Mouse (Mus musculus) brain, embryonic 14.5 days (tissue): ENCODE measurements around the gene Gm7137. TPM values are rescaled to one million over a fixed set of nuclear protein-coding genes. Genes with fewer than 3 reads are reported as not detected.
"Not testable (repeated sequence)": the region's sequence is repeated elsewhere in the genome, so short reads cannot be mapped to it uniquely, and the experiment has no call there.

ENCODE experiments used
- DNase-seq: peaks from one replicate; pipeline ENCODE4 v3.0.0-alpha.2; 2011; ENCODE audit warnings: low read depth
- CTCF ChIP-seq: fragments of 200-500 bp; IDR thresholded peaks from 2 replicates; pipeline ENCODE4 v1.5.1; 2012; ENCODE audit warnings: inconsistent platforms, mild to moderate bottlenecking, moderate library complexity, borderline replicate concordance; ENCODE audit not compliant: insufficient read depth, insufficient read length; ENCODE audit errors: extremely low read depth
- POLR2A ChIP-seq: fragments of 200-500 bp; IDR thresholded peaks from 2 replicates; pipeline ENCODE4 v1.6.1; 2012; ENCODE audit warnings: mild to moderate bottlenecking, inconsistent platforms, borderline replicate concordance; ENCODE audit not compliant: poor library complexity, insufficient read depth, insufficient read length, severe bottlenecking; ENCODE audit errors: extremely low read depth
- polyA plus RNA-seq: library from polyadenylated mRNA; depleted of rRNA; stranded (reverse); fragments of >200 nt; gene quantifications from 2 replicates; pipeline ENCODE4 v1.2.3, GENCODE M21; 2012; rRNA removed

Gene Gm7137
- polyA plus RNA-seq, result not detected in 2 replicates

DNA sequence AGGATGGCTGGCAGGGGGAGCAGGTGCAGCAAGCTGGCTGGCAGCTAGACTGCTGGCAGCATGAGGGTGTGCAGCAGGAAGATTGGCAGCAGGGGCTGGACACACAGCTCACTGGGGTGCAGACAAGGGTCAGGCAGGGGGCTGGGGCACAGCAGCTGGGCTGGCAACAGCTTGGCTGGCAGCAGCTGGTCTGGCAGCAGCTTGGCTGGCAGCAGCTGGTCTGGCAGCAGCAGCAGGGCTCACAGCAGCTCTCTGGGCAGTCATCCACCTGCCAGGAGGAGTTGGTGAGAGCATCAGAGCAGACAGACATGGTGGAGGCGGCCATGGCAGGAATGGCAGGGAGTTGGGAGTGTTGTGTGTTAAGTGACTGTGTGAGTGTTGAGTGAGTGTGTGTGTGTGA, at the start of gene Gm7137:
Gm7137 (minus strand) TSS at position 325 of the 400 bp plus-strand sequence.
- DNase-seq, result peak; percentile 36

DNA sequence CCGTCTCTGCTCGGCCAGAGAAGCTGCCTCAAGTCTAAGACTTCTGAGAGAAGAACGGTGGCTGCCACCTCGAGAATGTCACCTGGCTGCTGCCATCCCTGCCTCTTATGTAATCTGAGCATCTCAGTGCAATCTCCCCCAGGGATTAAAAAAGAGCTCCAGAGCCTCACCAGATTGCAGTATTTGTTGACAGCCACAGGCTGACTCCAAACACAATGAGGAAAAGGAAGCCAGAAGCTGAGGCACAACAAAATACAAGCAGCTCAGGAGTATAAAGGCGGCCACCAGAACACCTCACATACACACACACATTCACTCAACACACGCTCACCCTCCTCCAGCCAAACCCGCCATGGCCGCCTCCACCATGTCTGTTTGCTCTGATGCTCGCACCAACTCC, 47.6 kb upstream of the Gm7137 start, which contains the start of gene Krtap10-10:
Krtap10-10 (plus strand) TSS at position 301 of the 400 bp plus-strand sequence.
- no peak for DNase-seq
- no peak for TF ChIP-seq POLR2A
- no peak for TF ChIP-seq CTCF

GRCm38 (mm10) chr10:77826951-77827350, 39.0 kb upstream of the Gm7137 start, which contains the start of gene Krtap10-4:
Gene Krtap10-4, minus strand, starts transcription at chr10:77827095.
- no peak for DNase-seq
- TF ChIP-seq CTCF (no peak), POLR2A (no peak)

DNA sequence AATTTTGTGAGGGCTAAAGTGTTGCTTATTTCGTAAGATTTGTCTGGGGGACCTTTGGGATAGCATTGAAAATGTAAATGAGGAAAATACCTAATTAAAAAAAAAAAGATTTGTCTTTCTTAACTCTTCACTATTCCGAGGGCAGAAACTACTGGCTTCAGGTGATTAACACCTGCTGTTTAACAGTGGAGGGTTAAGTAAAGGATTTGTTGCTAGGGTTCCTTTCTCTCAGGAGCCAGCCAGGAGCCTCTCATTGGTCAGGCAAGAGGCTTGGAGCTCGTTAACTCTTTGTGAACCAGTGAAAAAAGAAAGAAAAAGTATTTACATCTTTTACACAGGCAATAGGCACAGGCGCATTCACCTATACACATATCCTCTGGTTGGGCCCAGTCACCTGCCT, 31.2 kb upstream of the Gm7137 start:
- TF ChIP-seq POLR2A (no peak), CTCF (no peak)
- DNase-seq, result peak; percentile 41

DNA sequence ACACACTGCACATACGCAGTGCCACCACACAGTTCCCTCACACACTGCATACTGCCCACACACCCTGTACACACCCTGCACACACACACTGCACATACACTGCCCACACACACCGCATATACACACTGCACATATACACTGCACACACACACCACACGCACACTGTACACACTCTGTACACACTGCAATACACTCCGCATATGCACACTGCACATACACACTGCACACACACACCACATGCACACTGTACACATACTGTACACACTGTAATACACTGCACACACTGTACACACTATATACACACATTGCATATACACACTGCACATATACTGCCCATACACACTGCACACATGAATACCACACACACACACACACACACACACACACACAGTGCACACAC, 30.5 kb upstream of the Gm7137 start:
- no peak for TF ChIP-seq POLR2A
- TF ChIP-seq CTCF, result no peak
- no peak for DNase-seq

DNA sequence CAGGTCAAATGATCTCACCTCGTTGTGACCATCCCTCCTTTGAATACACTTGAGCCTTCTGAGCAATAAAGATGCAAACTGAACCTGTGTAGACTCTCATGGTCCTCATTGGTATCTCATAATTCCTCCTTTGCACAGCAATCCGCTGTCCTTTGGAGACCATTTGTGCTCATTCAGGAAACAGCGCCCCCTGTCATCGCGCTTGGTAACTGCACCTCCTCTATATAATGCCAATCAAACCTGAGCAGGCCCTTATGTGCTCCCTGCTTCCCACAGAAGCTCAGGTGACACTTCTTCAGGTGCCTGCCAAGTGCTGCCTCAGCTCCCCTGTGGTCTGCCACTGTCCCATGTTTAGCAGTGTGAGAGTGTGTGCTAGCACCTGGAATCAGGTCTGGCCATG, 27.5 kb upstream of the Gm7137 start:
- TF ChIP-seq CTCF (peak; percentile 66), POLR2A (no peak)
- DNase-seq, result no peak

- DNase-seq, result no peak
- no peak for TF ChIP-seq POLR2A
- TF ChIP-seq CTCF, result no peak
These were observed 26.4 kb upstream of the Gm7137 start, which contains the start of gene Gm2696 for GRCm38 (mm10) chr10:77814382-77814781. Gene Gm2696, plus strand, starts transcription at chr10:77814682.

- no peak for DNase-seq
- TF ChIP-seq CTCF (no peak), POLR2A (no peak)
These were observed 23.7 kb upstream of the Gm7137 start, which contains the start of gene Gm9507 for GRCm38 (mm10) chr10:77811743-77812142. Gene Gm9507, minus strand, starts transcription at chr10:77811843.

DNA sequence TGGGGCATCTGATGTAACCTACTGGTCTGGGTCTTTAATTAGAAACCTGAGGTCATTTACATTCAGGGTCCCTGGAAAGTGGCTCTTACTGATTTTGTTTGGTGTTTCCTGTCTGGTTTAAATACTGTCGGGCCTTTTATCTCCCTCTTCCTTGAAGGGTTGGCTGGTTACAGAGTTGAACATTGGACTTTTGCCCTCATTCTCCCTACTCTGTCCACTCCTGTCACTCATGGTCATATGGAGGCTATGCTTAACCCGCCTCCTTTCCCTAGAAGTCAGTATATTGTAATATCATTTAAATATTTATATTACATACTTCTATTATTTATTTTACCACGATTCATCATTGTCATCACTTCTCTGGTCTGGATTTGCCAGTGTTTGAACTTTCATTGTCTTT, 16.1 kb upstream of the Gm7137 start:
- no peak for DNase-seq

GRCm38 (mm10) chr10:77798921-77799508, 11.0 kb upstream of the Gm7137 start, which contains the start of gene Gm19668:
Gene Gm19668, minus strand, starts transcription at chr10:77799133.
- DNase-seq, result no peak
- TF ChIP-seq POLR2A (no peak), CTCF (no peak)

More for the DNA sequence above, 16.1 kb upstream of the Gm7137 start:
- TF ChIP-seq POLR2A (no peak), CTCF (no peak)

- DNase-seq, result peak; percentile 54
These were observed 10.3 kb upstream of the Gm7137 start for GRCm38 (mm10) chr10:77798164-77798920.

GRCm38 (mm10) chr10:77797677-77798076, 9.7 kb upstream of the Gm7137 start:
- TF ChIP-seq POLR2A (no peak), CTCF (no peak)
- peak; percentile 29 for DNase-seq

DNA sequence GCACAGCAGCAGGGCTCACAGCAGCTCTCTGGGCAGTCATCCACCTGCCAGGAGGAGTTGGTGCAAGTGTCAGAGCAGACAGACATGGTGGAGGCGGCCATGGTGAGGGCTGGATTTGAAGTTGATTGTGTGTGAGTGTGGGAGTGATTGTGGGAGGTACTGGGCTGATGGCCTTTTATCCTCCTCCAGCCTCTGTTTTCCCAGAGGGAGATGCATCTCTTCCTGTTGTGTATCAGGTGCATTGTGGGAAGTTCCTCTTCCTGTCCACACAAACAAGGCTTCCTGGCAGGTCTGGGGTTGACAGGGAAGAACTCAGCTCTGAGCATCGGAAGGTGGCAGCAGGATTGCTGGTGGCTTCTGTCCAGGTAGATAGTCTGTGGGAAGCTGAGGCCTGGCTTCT, 7.0 kb upstream of the Gm7137 start, which contains the start of gene Gm9639:
Gm9639 (minus strand) TSS at position 101 of the 400 bp plus-strand sequence.
- no peak for DNase-seq
- TF ChIP-seq CTCF (no peak), POLR2A (no peak)

- TF ChIP-seq POLR2A, result no peak
- no peak for DNase-seq
These were observed 621 bp upstream of the Gm7137 start for GRCm38 (mm10) chr10:77788621-77789020.

DNA sequence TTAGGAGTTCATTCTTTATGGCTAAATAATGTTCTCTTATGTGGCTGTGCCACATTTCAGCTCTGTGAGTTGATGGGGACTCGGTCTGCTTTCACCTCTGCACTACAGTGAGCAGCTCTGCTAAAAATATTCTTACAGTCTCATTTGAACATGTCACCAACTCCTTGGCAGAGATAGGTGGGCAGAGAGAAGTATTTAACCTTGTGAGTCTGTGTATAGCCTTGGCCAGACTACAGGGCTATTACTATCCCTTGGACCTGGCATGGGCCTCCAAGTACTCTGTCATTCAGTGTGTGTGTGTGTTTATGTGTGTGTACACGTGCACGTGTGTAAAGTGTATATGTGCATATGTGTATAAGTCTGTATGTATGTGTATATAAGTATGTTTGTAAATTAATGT, 4.6 kb downstream of the Gm7137 start:
- not testable (repeated sequence) for DNase-seq

GRCm38 (mm10) chr10:77782442-77782841, 5.6 kb downstream of the Gm7137 start, which contains the start of gene Gm3250:
Gene Gm3250, minus strand, starts transcription at chr10:77782542.
- DNase-seq, result not testable (repeated sequence)

DNA sequence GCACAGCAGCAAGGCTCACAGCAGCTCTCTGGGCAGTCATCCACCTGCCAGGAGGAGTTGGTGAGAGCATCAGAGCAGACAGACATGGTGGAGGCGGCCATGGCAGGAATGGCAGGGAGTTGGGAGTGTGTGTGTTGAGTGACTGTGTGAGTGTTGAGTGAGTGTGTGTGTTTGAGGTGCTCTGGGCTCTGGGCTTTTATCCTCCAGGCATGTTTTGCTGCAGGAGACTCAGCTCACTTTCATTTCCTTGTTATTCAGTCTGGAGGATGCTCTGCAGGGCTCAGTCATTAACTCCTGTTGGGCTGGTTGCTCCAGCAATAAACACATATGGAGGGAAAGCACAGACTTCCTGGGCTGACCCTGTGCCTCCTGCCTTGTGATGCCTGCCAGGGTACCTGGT, 11.2 kb downstream of the Gm7137 start, which contains the start of gene Gm7138:
Gm7138 (minus strand) TSS at position 101 of the 400 bp plus-strand sequence.
- DNase-seq, result not testable (repeated sequence)

DNA sequence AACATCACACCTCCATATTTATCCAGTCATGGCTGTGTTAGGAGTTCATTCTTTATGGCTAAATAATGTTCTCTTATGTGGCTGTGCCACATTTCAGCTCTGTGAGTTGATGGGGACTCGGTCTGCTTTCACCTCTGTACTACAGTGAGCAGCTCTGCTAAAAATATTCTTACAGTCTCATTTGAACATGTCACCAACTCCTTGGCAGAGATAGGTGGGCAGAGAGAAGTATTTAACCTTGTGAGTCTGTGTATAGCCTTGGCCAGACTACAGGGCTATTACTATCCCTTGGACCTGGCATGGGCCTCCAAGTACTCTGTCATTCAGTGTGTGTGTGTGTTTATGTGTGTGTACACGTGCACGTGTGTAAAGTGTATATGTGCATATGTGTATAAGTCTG, 15.9 kb downstream of the Gm7137 start:
- not testable (repeated sequence) for DNase-seq

GRCm38 (mm10) chr10:77771225-77771624, 16.8 kb downstream of the Gm7137 start, which contains the start of gene Gm3238:
Gene Gm3238, minus strand, starts transcription at chr10:77771325.
- DNase-seq, result not testable (repeated sequence)
